In genomic region chr8:21391511-21391910, GRCm38 (mm10) we compare ENCODE assay signal across 25 mouse cellular contexts. TPM values are rescaled to one million over a fixed set of nuclear protein-coding genes. Genes with fewer than 3 reads are reported as not detected.
"Had no signal": no experiment of that assay in that cellular context is flagged by ENCODE, and none has a peak within 500 bp of the region (broad histone marks: within the 10 kb centered on the region; RNA-seq: fewer than 3 reads in every experiment).

Gene Defa33 (plus strand): TSS chr8:21391811.

RNA-seq across cellular contexts. Expression of gene Defa33, which starts in this region (rescaled TPM):
- polyA plus RNA-seq: heart, embryonic 10.5 days; heart, embryonic 11.5 days; heart, embryonic 12.5 days; heart, embryonic 13.5 days; heart, embryonic 14.5 days; heart, embryonic 15.5 days; heart, postnatal 0 days; hindbrain, embryonic 10.5 days; hindbrain, embryonic 11.5 days; hindbrain, embryonic 12.5 days; hindbrain, embryonic 13.5 days; hindbrain, embryonic 14.5 days; hindbrain, embryonic 15.5 days; hindbrain, embryonic 16.5 days; hindbrain, postnatal 0 days; inflammation-experienced regulatory T-cells, adult 6 months; intestine, embryonic 14.5 days; intestine, embryonic 15.5 days; intestine, embryonic 16.5 days; intestine, postnatal 0 days; kidney, adult 2 months; kidney, embryonic 14.5 days; kidney, embryonic 15.5 days; kidney, embryonic 16.5 days; kidney, postnatal 0 days had no signal
